Mouse (Mus musculus) left cerebral cortex, adult 8-10 months (tissue): Measurements from ENCODE around the gene Fzd4. TPM values are rescaled to one million over a fixed set of nuclear protein-coding genes. Genes with fewer than 3 reads are reported as not detected.

ENCODE experiments used
- DNase-seq, 2 experiments: peaks; one replicate each; pipeline ENCODE4 v3.0.0; 2022; ENCODE audit warnings: low spot score in 2 of 2
- total RNA-seq, 4 experiments: library from RNA; stranded (reverse); gene quantifications; 2 replicates each; pipeline ENCODE4 v1.2.4; 2022

Gene Fzd4
- total RNA-seq, 4 experiments from 2014 or later, result 6.1 to 7.8 (median 7.1) TPM

DNA sequence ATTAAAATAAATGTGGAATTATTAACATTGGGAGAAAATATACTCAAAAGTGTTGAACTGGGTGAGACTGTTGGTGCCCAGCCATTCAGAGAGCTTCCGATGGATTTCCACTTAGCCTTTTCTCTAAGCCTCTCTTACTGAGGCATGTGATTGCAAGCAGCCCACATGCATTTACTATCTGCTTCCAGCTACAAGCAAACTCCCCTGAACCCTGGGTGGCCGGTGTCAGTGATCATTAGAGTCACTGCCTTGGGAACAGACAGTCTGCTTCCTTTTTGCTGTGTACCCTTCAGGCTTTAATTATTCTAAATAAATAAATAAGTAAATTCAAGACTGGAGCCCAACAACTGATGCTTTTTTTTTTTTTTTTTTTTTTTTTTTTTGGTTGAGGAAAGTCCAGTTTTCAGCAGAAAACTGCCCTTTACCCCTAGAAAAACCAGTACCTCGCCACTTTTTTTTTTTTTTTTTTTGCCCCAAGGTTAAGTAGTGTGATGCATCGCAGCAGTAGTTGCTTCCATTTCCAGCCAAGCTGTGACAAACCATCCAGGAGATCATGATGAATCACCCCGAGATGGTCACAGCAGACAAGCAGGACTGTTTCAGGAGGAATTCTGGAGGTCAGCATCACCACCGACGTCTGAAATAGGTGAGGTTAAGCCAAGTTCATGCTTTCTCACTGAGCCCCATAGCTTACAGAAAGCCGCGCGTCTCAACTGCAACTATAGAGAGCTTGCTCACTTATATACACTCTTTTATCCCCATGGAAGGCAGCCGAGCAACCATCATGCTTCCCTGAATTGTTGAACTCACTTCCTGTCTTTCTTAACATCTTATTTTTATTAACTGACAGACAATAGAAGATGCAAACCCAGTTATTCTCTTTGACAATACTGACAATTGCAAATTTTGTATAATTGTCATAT is 21.9 kb downstream of the Fzd4 start:
- no peak for DNase-seq

- DNase-seq, result no peak
Observed at GRCm38 (mm10) chr7:89427101-89427500, 22.9 kb downstream of the Fzd4 start.

DNA sequence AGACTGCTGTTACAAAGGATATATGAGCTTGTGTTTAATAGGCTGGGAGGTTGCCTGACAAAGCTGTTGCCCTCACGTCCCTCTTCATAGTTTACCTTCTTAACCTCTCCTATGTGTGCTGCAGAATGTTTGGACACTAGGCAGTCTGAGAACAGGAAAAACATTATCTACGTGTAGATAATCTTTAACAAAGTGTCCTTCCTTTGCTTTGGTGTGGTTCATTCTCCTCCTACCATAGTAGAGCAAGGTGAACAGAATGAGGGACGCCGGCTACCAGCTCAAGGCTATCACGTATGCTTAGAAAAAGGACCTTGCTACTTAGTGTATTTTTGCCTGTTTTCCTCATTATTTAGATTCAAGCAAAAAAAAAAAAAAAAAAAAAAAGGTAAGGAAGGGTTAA is 24.6 kb downstream of the Fzd4 start:
- DNase-seq, result no peak

DNA sequence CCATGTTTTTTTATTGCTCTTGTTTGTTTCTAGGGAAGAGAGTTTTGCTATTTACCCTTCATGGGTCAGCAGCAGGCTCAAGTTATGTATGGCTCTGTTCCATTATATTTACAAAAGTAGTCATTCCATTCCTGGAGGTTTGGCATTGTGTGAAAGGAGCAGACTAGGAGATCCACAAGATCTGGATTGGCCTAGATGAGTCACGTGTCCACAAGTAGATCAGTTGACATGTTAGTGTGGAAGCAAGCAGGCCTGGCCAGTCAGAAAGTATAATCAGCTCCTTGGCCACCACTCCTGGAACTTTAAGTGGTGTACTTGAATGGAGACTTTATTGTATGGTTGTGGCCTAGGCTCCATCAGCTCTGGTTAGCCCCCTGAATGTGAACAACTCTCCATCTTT is 25.2 kb downstream of the Fzd4 start:
- no peak for DNase-seq

- DNase-seq, result no peak
Observed at GRCm38 (mm10) chr7:89431185-89431584, 27.0 kb downstream of the Fzd4 start.

DNA sequence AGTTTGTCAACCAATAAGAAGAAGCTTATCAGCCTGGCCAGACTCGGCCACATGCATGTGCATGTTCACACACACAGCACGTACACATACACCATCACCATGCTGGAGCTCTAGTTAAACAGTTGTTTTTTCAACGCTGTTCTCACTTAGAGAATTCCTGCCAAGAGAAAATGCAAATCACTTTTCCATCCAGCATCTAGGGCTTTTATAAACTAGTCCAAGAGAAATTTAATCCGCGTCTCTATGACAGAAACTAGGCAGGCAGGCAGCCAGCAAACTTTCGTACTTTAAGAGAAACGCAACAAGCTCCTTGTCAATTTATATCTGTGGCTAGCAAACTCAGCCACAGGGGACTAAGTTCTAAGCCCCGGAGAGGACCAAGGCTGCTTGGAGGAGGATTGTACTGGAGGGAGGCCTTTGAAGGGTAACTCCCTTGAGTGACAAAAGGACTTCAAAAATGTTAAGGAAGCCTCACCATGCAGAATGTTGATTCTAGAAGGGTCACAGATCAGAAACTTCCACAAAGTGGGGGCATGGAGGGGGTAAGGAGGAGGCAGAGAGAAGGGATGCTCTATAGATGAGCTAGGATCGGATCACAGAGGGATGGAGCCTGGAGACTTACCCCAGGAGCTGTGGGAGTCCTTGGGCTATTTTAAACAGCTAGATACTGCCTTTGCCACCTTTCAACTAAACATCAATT is 29.2 kb downstream of the Fzd4 start:
- no peak for DNase-seq

- DNase-seq, result no peak
Observed at GRCm38 (mm10) chr7:89433893-89434616, 29.9 kb downstream of the Fzd4 start.

DNA sequence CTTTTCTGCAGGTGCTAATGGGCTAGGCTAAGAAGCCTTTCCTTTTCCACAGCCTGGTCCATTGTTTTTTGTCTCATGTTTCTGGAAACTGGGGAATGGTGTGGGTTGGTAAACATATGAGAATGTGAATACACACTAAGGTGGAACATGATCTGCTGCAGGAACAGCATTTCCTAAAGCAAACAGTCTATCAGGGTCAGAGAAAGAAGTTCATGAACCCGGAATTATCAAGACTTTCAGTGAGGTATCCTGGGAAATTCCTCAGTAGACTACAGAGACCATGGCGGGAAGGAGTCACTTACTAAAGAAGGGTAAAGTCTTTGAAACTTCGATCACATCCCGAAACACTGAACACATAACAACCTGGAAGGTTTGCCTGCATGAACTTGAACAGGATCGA is 32.2 kb downstream of the Fzd4 start:
- DNase-seq, result no peak

GRCm38 (mm10) chr7:89437589-89437988 is 33.4 kb downstream of the Fzd4 start:
- DNase-seq, result peak; percentile 11 to 17

DNA sequence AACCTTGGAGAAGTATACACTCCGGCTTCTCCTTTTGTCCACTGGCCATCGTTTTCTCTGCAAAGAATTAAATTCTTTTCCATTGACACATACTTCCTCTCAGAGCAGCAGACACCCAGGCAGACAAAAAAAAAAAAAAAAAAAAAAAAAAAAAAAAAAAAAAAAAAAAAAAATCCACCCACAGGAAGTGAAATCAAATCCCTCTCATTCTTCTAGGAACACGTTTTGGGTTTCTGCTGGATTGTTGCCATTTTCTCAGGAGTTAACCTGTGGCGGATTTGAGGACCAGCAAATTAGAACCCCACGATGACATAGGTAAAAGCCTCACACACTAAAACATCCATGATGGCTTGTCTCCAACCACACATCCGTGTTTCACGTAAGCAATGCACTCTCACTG is 37.1 kb downstream of the Fzd4 start:
- DNase-seq, result no peak

GRCm38 (mm10) chr7:89442242-89442641 is 38.1 kb downstream of the Fzd4 start:
- DNase-seq, result no peak

DNA sequence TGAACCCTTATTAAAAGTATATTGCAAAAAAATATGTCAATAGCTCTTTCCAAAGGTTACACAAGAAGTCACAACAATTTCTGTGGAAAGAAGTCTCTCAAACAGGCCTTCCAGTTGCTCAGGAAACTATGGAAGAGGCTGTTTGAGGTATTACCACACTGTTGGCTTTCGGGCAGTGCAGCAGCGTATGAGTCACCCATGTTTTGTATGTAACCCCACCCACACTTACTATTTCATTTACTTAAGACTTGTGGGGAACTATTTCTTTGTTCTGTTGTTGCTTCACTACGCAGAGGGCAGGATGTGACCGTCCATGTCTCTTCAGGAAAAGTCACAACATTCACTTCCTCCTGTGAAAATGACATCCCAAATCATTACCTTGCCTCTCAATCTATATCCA is 41.0 kb downstream of the Fzd4 start:
- DNase-seq, result no peak

GRCm38 (mm10) chr7:89450312-89450711 is 46.2 kb downstream of the Fzd4 start:
- no peak for DNase-seq

GRCm38 (mm10) chr7:89456380-89457076 is 52.4 kb downstream of the Fzd4 start:
- no peak for DNase-seq

- DNase-seq, result no peak
Observed at GRCm38 (mm10) chr7:89459691-89460090, 55.5 kb downstream of the Fzd4 start.

DNA sequence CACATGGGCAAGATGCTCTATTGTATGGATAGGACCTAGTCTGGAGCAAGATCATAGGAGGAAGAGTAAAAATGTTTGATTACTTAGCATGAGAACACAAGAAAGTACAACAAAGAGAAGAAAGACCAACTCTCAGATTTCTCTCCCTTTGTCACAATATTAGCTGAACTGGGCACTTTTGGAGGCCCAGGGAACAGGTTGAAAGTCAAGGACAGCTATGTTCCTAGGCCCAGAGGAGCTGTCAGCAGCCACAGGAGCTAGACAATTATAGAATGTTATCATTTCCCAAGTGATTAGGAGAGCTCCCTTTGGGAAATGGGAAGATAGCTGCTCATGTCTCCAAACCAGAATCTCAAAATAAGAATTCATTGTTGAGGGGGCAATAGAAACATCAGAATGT is 56.8 kb downstream of the Fzd4 start:
- DNase-seq, result no peak

DNA sequence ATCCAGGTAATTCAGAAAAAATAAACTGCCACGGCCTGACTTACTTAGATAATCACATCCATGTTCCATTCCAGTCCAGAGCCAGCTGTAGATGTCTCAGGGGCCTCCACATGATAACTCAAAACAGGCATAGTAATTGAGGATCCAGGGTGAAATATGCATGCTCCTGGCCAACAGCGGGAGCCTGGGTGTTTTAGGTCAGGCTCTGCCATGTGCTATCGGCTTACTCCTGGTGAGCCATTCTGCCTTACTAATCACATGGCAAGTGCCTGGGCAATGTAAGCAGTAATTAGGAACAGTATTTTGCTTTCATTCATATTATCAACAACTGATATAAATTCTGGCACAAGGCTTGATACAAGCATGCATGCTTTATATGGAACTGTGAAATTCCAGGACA is 57.2 kb downstream of the Fzd4 start:
- DNase-seq, result no peak
